Mouse (Mus musculus): ENCODE data around the gene Erich3.

DNA sequence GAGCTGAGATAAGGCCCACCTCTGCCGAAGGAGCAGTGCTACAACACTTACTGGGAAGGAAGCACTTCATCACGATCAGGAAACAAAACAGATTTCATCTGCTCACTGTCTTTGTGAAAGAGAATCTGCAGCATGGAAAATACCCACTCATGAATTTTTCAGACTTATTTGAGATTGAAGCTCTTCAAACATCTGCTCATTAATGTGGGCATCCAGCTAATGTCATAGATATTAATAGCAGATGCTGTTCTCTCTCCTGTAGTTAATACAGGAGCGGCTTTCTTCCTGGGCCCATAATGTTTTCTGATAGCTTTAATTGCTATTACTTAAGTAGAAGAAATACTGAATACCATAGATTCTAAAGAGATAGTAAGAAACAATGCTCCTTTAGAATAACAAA, 152.6 kb downstream of the Erich3 start:
- no peak for TF ChIP-seq POLR2A (IDR thresholded peaks at IDR 0.05; ENCODE audit: control insufficient read depth, low read depth, low read length)
- no peak for TF ChIP-seq CTCF (IDR thresholded peaks at IDR 0.05; ENCODE audit: control insufficient read depth, insufficient read depth, insufficient replicate concordance, low read depth, low read length)
